Mouse (Mus musculus): ENCODE results near the gene Nt5dc3. TPM values are rescaled to one million over a fixed set of nuclear protein-coding genes. Genes with fewer than 3 reads are reported as not detected.

Nt5dc3 gene
- polyA plus RNA-seq, 1 experiment from 2014 or later, result 0.35 TPM

DNA sequence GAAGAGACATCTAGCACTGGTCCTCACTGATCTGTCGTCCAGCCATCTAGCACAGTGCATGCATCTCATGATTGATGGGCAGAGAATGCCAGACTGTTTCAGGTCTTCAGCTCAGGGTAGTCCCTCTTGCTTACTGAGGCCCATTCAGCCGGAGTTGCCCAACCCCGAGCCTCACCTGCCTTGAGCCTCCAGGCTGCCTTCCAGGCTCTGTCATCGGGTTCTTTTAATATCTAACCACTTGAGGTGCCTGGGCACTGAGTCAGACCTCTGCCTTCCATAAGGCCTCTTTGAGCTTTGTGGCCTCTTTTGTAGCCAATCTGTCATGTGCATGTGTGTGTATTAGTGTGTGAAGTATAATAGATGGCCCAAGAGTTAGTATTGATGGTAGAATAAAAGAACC lies 70.7 kb downstream of the Nt5dc3 start:
- ATAC-seq (ENCODE audit: low read depth) (no peak), DNase-seq (no peak)
- peaks cover 6% of the 10 kb centered on the region; the same call in 1 of the 2 replicates for H3K4me1 ChIP-seq (replicated peaks)
- H3K9me3 ChIP-seq (replicated peaks), result no peaks in the 10 kb centered on the region
- WGBS (ENCODE audit: insufficient replicate concordance), result 68% methylated on average over 4 of the region's 4 CpGs
- H3K9ac ChIP-seq, result no peak overlapping the region
- no peak overlapping the region for H3K4me3 ChIP-seq (replicated peaks)
- H3K4me2 ChIP-seq, result no peak overlapping the region
- no peaks in the 10 kb centered on the region; the same call in 1 of the 2 replicates for H3K36me3 ChIP-seq
- H3K27me3 ChIP-seq, result peaks cover 16% of the 10 kb centered on the region
- H3K27ac ChIP-seq, result no peak overlapping the region

DNA sequence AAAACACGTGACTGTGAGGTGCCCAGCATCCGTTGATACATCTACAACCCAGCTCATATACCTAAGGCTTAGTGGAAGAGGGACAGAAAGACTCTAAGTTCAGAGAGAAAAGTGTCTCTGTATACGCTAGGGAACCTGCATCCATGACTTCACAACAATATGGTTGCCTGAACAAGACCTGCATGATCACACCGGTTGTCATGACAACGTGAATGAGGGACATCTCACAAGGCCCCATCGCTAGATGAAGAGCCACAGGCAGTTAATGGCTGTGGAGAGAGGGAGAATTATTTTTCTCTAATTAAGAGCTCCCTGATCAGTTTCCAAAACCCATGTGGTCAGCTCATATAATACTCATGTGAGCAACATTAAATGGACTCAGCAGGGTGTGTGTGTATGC lies 73.4 kb downstream of the Nt5dc3 start:
- no peaks in the 10 kb centered on the region for H3K9me3 ChIP-seq (replicated peaks)
- H3K27me3 ChIP-seq, result peaks cover 20% of the 10 kb centered on the region
- no peaks in the 10 kb centered on the region for H3K36me3 ChIP-seq
- no peak overlapping the region for H3K27ac ChIP-seq
- no peak overlapping the region for H3K4me2 ChIP-seq
- no peak overlapping the region for H3K9ac ChIP-seq
- DNase-seq (no peak), ATAC-seq (ENCODE audit: low read depth) (no peak)
- no peaks in the 10 kb centered on the region for H3K4me1 ChIP-seq (replicated peaks)
- no peak overlapping the region for H3K4me3 ChIP-seq (replicated peaks)
- 66% methylated on average over 6 of the region's 6 CpGs for WGBS (ENCODE audit: insufficient replicate concordance)

- H3K4me2 ChIP-seq, result no peak overlapping the region
- no peaks in the 10 kb centered on the region for H3K9me3 ChIP-seq (replicated peaks)
- no peak overlapping the region for H3K27ac ChIP-seq
- WGBS (ENCODE audit: insufficient replicate concordance), result 75% methylated on average over 3 of the region's 3 CpGs
- no peaks in the 10 kb centered on the region for H3K4me1 ChIP-seq (replicated peaks)
- H3K4me3 ChIP-seq (replicated peaks), result no peak overlapping the region
- ATAC-seq (ENCODE audit: low read depth), result no peak
- DNase-seq, result no peak
- no peak overlapping the region for H3K9ac ChIP-seq
- H3K36me3 ChIP-seq, result no peaks in the 10 kb centered on the region
- H3K27me3 ChIP-seq, result peaks cover 14% of the 10 kb centered on the region
Observed at GRCm38 (mm10) chr10:86853433-86853832, 74.6 kb downstream of the Nt5dc3 start.

DNA sequence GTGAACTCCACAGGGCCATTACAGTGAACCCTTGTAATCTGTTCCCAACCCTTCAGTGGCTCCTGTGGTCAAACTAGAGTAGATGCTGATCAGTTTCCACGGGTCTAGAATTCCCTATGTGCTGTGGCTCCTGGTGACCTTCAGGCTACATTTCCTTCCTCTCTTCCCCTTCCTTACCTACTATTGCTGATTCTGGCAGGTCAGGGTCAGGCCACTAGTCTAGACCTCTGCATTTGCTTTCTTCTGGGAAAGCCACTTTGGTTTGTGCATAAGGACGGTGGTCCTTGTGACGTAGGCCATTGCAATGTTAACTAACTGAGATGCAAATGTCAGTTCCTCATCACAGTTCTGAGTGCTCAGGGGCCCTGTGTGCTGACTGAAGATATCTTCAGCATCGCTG lies 81.6 kb downstream of the Nt5dc3 start:
- ATAC-seq (ENCODE audit: low read depth), result no peak
- Histone ChIP-seq H3K4me1 (replicated peaks) (no peaks in the 10 kb centered on the region), H3K9ac (no peak overlapping the region), H3K4me3 (replicated peaks) (no peak overlapping the region), H3K4me2 (no peak overlapping the region), H3K36me3 (no peaks in the 10 kb centered on the region; the same call in 1 of the 2 replicates), H3K9me3 (replicated peaks) (no peaks in the 10 kb centered on the region), H3K27ac (no peak overlapping the region), H3K27me3 (no peaks in the 10 kb centered on the region)
- WGBS (ENCODE audit: insufficient replicate concordance), result 51% methylated on average over 4 of the region's 4 CpGs
- DNase-seq, result no peak

- no peak for ATAC-seq (ENCODE audit: low read depth)
- no peaks in the 10 kb centered on the region for H3K4me1 ChIP-seq (replicated peaks)
- H3K4me3 ChIP-seq (replicated peaks), result no peak overlapping the region
- WGBS (ENCODE audit: insufficient replicate concordance), result 66% methylated on average over 6 of the region's 6 CpGs
- no peak overlapping the region for H3K9ac ChIP-seq
- no peak overlapping the region for H3K4me2 ChIP-seq
- H3K27me3 ChIP-seq, result no peaks in the 10 kb centered on the region
- H3K9me3 ChIP-seq (replicated peaks), result no peaks in the 10 kb centered on the region
- H3K27ac ChIP-seq, result no peak overlapping the region
- DNase-seq, result no peak
- H3K36me3 ChIP-seq, result no peaks in the 10 kb centered on the region; the same call in 1 of the 2 replicates
Observed at GRCm38 (mm10) chr10:86862496-86862895, 83.7 kb downstream of the Nt5dc3 start.

DNA sequence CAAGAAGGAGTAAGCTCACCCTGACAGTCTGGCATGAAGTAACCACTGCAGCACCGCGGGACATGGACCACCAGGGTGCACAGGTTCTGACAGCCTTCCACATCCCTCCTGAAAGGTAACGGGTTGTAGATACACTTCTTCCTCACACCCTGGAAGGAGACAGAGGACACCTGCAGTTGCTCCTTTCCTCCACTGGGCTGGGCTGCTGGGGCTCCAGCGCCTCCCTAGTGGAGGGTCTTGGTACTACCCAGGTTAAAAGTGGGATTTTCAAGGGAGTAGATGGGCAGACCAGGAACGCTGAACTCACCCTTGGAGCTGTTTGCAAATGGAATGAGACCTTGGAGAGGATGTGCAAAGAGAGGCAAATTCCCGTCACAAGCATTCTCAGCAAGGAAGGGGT lies 84.6 kb downstream of the Nt5dc3 start:
- Histone ChIP-seq H3K27me3 (no peaks in the 10 kb centered on the region), H3K4me1 (replicated peaks) (no peaks in the 10 kb centered on the region), H3K27ac (no peak overlapping the region), H3K9ac (no peak overlapping the region), H3K4me2 (no peak overlapping the region), H3K4me3 (replicated peaks) (no peak overlapping the region), H3K9me3 (replicated peaks) (no peaks in the 10 kb centered on the region), H3K36me3 (no peaks in the 10 kb centered on the region; the same call in 1 of the 2 replicates)
- ATAC-seq (ENCODE audit: low read depth), result no peak
- WGBS (ENCODE audit: insufficient replicate concordance), result 72% methylated on average over 6 of the region's 6 CpGs
- no peak for DNase-seq

DNA sequence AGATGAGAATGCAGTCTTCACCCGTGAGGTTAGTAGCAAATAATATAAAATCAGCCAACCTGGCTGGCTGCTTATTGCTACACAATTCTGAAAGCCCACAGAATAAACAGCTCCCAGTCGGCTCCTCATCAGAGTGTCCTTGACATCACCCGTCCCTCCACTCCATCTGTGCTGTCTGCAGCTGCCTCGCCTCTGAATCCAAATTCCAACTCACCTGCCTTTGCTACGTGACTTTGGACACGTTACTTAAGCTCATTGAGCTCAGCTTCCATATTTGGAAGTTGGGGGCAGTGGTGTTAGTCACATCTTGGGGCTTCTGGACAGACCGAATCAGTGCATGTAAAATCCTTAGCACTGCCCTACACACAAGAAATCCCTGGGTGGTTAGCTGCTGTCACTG lies 93.3 kb downstream of the Nt5dc3 start:
- Histone ChIP-seq H3K27me3 (no peaks in the 10 kb centered on the region), H3K9me3 (replicated peaks) (no peaks in the 10 kb centered on the region), H3K4me3 (replicated peaks) (no peak overlapping the region), H3K4me1 (replicated peaks) (no peaks in the 10 kb centered on the region), H3K9ac (no peak overlapping the region), H3K4me2 (no peak overlapping the region), H3K27ac (no peak overlapping the region), H3K36me3 (no peaks in the 10 kb centered on the region)
- DNase-seq (no peak), ATAC-seq (ENCODE audit: low read depth) (no peak)
- 58% methylated on average over 7 of the region's 7 CpGs for WGBS (ENCODE audit: insufficient replicate concordance)

GRCm38 (mm10) chr10:86872591-86872990 lies 93.8 kb downstream of the Nt5dc3 start:
- WGBS (ENCODE audit: insufficient replicate concordance), result 56% methylated on average over 5 of the region's 5 CpGs
- no peak for DNase-seq
- ATAC-seq (ENCODE audit: low read depth), result no peak
- no peak overlapping the region for H3K4me3 ChIP-seq (replicated peaks)
- no peak overlapping the region for H3K9ac ChIP-seq
- no peaks in the 10 kb centered on the region for H3K9me3 ChIP-seq (replicated peaks)
- no peaks in the 10 kb centered on the region for H3K36me3 ChIP-seq
- H3K4me1 ChIP-seq (replicated peaks), result no peaks in the 10 kb centered on the region
- no peak overlapping the region for H3K4me2 ChIP-seq
- H3K27ac ChIP-seq, result no peak overlapping the region
- H3K27me3 ChIP-seq, result no peaks in the 10 kb centered on the region

- Histone ChIP-seq H3K4me3 (replicated peaks) (no peak overlapping the region), H3K9me3 (replicated peaks) (no peaks in the 10 kb centered on the region), H3K4me2 (no peak overlapping the region), H3K9ac (no peak overlapping the region), H3K4me1 (replicated peaks) (no peaks in the 10 kb centered on the region), H3K36me3 (no peaks in the 10 kb centered on the region), H3K27ac (no peak overlapping the region), H3K27me3 (no peaks in the 10 kb centered on the region)
- ATAC-seq (ENCODE audit: low read depth), result no peak
- WGBS (ENCODE audit: insufficient replicate concordance), result 64% methylated on average over 7 of the region's 7 CpGs
- DNase-seq, result no peak
Observed at GRCm38 (mm10) chr10:86878721-86879120, 99.9 kb downstream of the Nt5dc3 start.

GRCm38 (mm10) chr10:86880071-86880806 lies 101.4 kb downstream of the Nt5dc3 start:
- Histone ChIP-seq H3K27me3 (no peaks in the 10 kb centered on the region), H3K4me3 (replicated peaks) (no peak overlapping the region), H3K9ac (no peak overlapping the region), H3K9me3 (replicated peaks) (no peaks in the 10 kb centered on the region), H3K4me1 (replicated peaks) (no peaks in the 10 kb centered on the region), H3K36me3 (no peaks in the 10 kb centered on the region), H3K4me2 (no peak overlapping the region), H3K27ac (no peak overlapping the region)
- WGBS (ENCODE audit: insufficient replicate concordance), result 51% methylated on average over 4 of the region's 5 CpGs
- ATAC-seq (ENCODE audit: low read depth) (no peak), DNase-seq (no peak)

- no peak for ATAC-seq (ENCODE audit: low read depth)
Observed at GRCm38 (mm10) chr10:86881448-86881847, 102.6 kb downstream of the Nt5dc3 start.

DNA sequence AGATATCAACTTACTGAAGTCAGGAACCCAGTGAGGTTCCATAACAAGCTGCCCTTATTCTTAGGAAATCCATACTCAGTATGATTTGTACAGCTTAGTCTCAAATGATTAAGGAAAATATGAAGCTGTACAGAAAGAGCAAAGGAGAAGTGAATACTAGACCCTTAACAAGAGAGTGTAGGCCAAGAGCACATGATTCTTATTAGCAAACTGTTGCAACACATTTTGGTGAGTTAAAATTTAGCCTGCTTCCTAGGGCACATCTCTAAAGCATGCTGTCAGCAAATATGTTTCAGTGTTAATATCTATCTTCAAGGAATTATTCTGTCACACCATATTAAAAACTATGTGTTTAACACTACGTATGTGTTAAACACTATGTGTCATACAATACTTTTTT lies 107.6 kb downstream of the Nt5dc3 start:
- ATAC-seq (ENCODE audit: low read depth) (no peak), DNase-seq (no peak)
- Histone ChIP-seq H3K4me1 (replicated peaks) (no peaks in the 10 kb centered on the region), H3K36me3 (no peaks in the 10 kb centered on the region), H3K9ac (no peak overlapping the region), H3K4me2 (no peak overlapping the region), H3K4me3 (replicated peaks) (no peak overlapping the region), H3K9me3 (replicated peaks) (no peaks in the 10 kb centered on the region), H3K27ac (no peak overlapping the region), H3K27me3 (no peaks in the 10 kb centered on the region)
- WGBS (ENCODE audit: insufficient replicate concordance), result 80% methylated on average over 1 of the region's 1 CpGs

More at GRCm38 (mm10) chr10:86881448-86881847, 102.6 kb downstream of the Nt5dc3 start:
- no peak for DNase-seq
- Histone ChIP-seq H3K36me3 (no peaks in the 10 kb centered on the region), H3K4me2 (no peak overlapping the region), H3K4me3 (replicated peaks) (no peak overlapping the region), H3K27me3 (no peaks in the 10 kb centered on the region), H3K9ac (no peak overlapping the region), H3K9me3 (replicated peaks) (no peaks in the 10 kb centered on the region), H3K27ac (no peak overlapping the region), H3K4me1 (replicated peaks) (no peaks in the 10 kb centered on the region)

All from liver, embryonic 13.5 days (tissue).